Mouse (Mus musculus) embryonic facial prominence, embryonic 15.5 days (tissue): ENCODE measurements around the gene Polr3g. TPM values are rescaled to one million over a fixed set of nuclear protein-coding genes. Genes with fewer than 3 reads are reported as not detected.

Source experiments
- ATAC-seq: fragments of 200-750 bp; cut with Nextera tagmentation; 2 replicates; pipeline ENCODE4 v1.8.0; 2017; ENCODE audit warnings: low read depth, moderate TSS enrichment; ENCODE audit not compliant: insufficient number of reproducible peaks, low FRiP score, low TSS enrichment
- H3K27ac ChIP-seq: fragments of 300-500 bp; sonication (generic); replicated peaks from 2 replicates; pipeline ENCODE4 v1.5.1; 2015; ENCODE audit warnings: mild to moderate bottlenecking, inconsistent platforms
- H3K27me3 ChIP-seq: fragments of 300-500 bp; sonication (generic); 2 replicates; pipeline ENCODE4 v1.6.1; 2015; ENCODE audit warnings: inconsistent platforms
- H3K36me3 ChIP-seq: fragments of 300-500 bp; sonication (generic); 2 replicates; pipeline ENCODE4 v1.6.1; 2015; ENCODE audit warnings: mild to moderate bottlenecking, inconsistent platforms
- H3K4me1 ChIP-seq: fragments of 300-500 bp; sonication (generic); 2 replicates; pipeline ENCODE4 v1.6.1; 2015; ENCODE audit warnings: inconsistent platforms
- H3K4me2 ChIP-seq: fragments of 300-500 bp; sonication (generic); replicated peaks from 2 replicates; pipeline ENCODE4 v1.6.1; 2015; ENCODE audit warnings: mild to moderate bottlenecking, inconsistent platforms
- H3K4me3 ChIP-seq: fragments of 300-500 bp; sonication (generic); replicated peaks from 2 replicates; pipeline ENCODE4 v1.5.1; 2015; ENCODE audit warnings: mild to moderate bottlenecking, inconsistent platforms
- H3K9ac ChIP-seq: fragments of 300-500 bp; sonication (generic); 2 replicates; pipeline ENCODE4 v1.6.1; 2015; ENCODE audit warnings: inconsistent platforms
- H3K9me3 ChIP-seq: fragments of 300-500 bp; sonication (generic); replicated peaks from 2 replicates; pipeline ENCODE4 v1.6.1; 2016; ENCODE audit warnings: inconsistent platforms
- WGBS: fragments of 180-500 bp; shearing (Covaris S2); methylation state at CpG from one replicate; pipeline ENCODE4 v1.1.7; 2015; 5-methylcytosine and 5-hydroxymethylcytosine counted together
- polyA plus RNA-seq: library from polyadenylated mRNA; unstranded; fragments of >200 nt; fragmentation: Nextera tagmentation; extraction: Ambion mirVana; gene quantifications from 2 replicates; pipeline ENCODE4 v1.2.1, GENCODE M21; 2015

Polr3g gene
- polyA plus RNA-seq, 1 experiment from 2014 or later = 29.5 TPM

DNA sequence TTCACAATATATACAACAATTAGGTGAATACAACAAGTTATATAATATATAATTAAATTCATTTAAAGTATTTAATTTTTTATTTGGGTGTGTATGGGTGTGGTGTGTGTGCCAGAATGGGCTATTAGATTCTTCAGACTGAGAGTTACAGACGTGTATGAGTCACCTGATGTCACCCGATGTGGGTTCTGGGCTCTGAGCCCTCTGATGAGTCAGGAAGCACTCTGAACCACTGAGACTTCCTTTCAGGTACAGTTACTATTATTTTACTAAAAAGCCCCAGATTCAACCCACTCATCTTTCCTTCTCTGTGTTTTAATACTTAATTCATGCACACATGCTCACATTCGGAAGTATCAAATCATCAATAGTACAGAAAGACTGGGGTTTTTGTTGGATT lies 25.9 kb downstream of the Polr3g start:
- Histone ChIP-seq H3K27me3 (no peaks in the 10 kb centered on the region), H3K9ac (no peak overlapping the region), H3K27ac (no peak overlapping the region), H3K4me3 (no peak overlapping the region), H3K36me3 (peaks cover 10% of the 10 kb centered on the region; the same call in 1 of the 2 replicates), H3K4me2 (no peak overlapping the region), H3K9me3 (no peaks in the 10 kb centered on the region), H3K4me1 (no peaks in the 10 kb centered on the region)
- no peak for ATAC-seq
- 88% methylated on average over 3 of the region's 3 CpGs for WGBS

DNA sequence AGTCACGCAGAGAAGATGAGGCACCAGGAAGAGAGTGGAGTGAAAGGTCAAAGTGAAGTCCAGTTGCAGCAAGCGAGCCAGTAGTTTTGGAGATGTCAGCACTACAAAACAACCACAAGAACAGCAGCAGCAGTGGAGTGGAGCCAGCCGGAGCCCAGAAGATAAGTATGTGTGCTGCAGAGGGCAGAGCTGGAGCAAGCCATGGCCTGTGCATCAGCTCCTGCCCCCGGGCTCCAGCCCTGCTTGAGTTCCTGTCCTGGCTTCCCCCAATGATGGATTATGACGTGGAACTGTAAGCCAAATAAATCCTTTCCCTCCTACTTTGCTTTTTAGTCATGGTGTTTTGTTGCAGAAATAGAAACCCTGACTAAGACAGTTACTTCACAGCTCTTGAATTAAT lies 26.6 kb downstream of the Polr3g start:
- H3K27ac ChIP-seq = no peak overlapping the region
- H3K9me3 ChIP-seq = no peaks in the 10 kb centered on the region
- WGBS = 72% methylated on average over 5 of the region's 5 CpGs
- H3K9ac ChIP-seq = no peak overlapping the region
- no peak for ATAC-seq
- 0 out of 2 replicates have a peak, but pooled peaks cover 5% of the 10 kb centered on the region for H3K36me3 ChIP-seq
- H3K4me1 ChIP-seq = no peaks in the 10 kb centered on the region
- H3K4me2 ChIP-seq = no peak overlapping the region
- no peak overlapping the region for H3K4me3 ChIP-seq
- H3K27me3 ChIP-seq = no peaks in the 10 kb centered on the region

DNA sequence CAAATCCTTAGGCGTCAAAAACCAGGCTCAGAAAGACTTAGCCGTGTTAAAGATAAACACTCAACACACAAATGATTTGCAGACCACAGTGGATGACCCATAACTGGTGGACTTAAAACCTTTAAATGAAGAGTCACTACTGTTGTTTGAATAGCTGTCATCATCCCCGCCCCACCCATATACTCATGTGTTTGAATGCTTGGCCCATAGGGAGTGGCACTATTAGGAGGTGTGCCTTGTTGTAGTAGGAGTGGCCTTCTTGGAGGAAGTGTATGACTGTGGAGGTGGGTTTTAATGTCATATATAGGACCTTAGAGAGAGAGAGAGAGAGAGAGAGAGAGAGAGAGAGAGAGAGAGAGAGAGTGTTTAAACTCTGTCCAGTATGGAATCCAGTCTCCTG lies 27.7 kb downstream of the Polr3g start:
- H3K36me3 ChIP-seq = 0 out of 2 replicates have a peak, but pooled peaks cover 5% of the 10 kb centered on the region
- H3K9me3 ChIP-seq = no peaks in the 10 kb centered on the region
- WGBS = 91% methylated on average over 3 of the region's 3 CpGs
- H3K27ac ChIP-seq = no peak overlapping the region
- no peaks in the 10 kb centered on the region for H3K27me3 ChIP-seq
- no peak for ATAC-seq
- H3K9ac ChIP-seq = no peak overlapping the region
- no peak overlapping the region for H3K4me2 ChIP-seq
- H3K4me3 ChIP-seq = no peak overlapping the region
- no peaks in the 10 kb centered on the region for H3K4me1 ChIP-seq

DNA sequence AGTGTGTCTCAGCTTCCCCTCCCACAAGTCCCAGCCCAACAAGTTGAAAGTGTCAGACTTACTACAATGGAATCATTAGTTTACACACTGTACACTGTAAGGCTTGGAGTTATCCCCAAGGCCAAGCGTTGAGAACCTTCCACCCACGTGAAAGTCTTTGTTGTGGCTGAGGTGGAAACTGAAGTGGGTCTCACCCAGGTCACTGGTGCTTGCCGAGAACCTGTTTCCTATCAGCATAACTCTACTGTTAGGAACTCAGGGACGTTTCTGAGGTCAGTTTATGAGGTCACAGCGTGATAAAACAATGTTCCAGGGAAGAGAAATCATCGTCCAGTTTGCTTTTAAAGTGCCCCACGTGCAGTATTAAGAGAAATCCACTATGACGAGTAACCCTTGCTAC lies 35.5 kb downstream of the Polr3g start:
- 81% methylated on average over 8 of the region's 8 CpGs for WGBS
- Histone ChIP-seq H3K9ac (no peak overlapping the region), H3K4me1 (no peaks in the 10 kb centered on the region), H3K36me3 (peaks cover 39% of the 10 kb centered on the region), H3K27ac (no peak overlapping the region), H3K27me3 (no peaks in the 10 kb centered on the region), H3K9me3 (no peaks in the 10 kb centered on the region), H3K4me3 (no peak overlapping the region), H3K4me2 (no peak overlapping the region)
- ATAC-seq = no peak

DNA sequence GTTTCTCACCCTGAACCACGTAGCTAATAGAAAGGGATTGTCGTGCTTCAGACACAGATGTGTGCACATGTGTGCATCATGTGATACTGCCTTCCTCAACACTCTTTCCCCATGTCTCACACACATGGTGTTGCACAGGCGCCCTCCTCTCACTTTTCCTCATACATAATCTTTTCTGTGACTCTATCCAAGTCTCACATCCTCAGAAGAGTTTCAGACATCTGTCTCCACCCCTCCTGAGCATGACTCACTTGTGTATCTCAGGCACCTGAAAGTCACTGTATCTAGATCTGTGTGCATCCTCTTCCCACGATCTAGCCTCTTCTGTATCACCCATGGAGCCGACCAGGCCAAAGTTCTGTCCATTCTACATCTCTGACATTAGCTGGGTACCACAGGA lies 43.1 kb downstream of the Polr3g start:
- Histone ChIP-seq H3K36me3 (peaks cover 47% of the 10 kb centered on the region), H3K27me3 (no peaks in the 10 kb centered on the region), H3K9ac (no peak overlapping the region)

GRCm38 (mm10) chr13:81664331-81664698 lies 46.5 kb downstream of the Polr3g start:
- WGBS = 82% methylated on average over 5 of the region's 5 CpGs
- Histone ChIP-seq H3K9me3 (no peaks in the 10 kb centered on the region), H3K36me3 (peaks cover 41% of the 10 kb centered on the region), H3K4me1 (0 out of 2 replicates have a peak, but pooled peaks cover 5% of the 10 kb centered on the region), H3K9ac (no peak overlapping the region), H3K4me3 (no peak overlapping the region), H3K4me2 (no peak overlapping the region), H3K27ac (no peak overlapping the region), H3K27me3 (no peaks in the 10 kb centered on the region)
- ATAC-seq = no peak

More for the DNA sequence above, 43.1 kb downstream of the Polr3g start:
- Histone ChIP-seq H3K4me2 (no peak overlapping the region), H3K27ac (no peak overlapping the region), H3K4me3 (no peak overlapping the region), H3K4me1 (no peaks in the 10 kb centered on the region), H3K9me3 (no peaks in the 10 kb centered on the region)
- WGBS = 92% methylated on average over 5 of the region's 5 CpGs
- no peak for ATAC-seq

- H3K27ac ChIP-seq = no peak overlapping the region
- peaks cover 10% of the 10 kb centered on the region; the same call in 1 of the 2 replicates for H3K4me1 ChIP-seq
- H3K9me3 ChIP-seq = no peaks in the 10 kb centered on the region
- ATAC-seq = 0 out of 2 replicates have a peak, but pooled peaks have one; percentile 34
- WGBS = 83% methylated on average over 12 of the region's 12 CpGs
- no peak overlapping the region for H3K9ac ChIP-seq
- no peak overlapping the region for H3K4me2 ChIP-seq
- H3K36me3 ChIP-seq = peaks cover 37% of the 10 kb centered on the region
- no peak overlapping the region for H3K4me3 ChIP-seq
- no peaks in the 10 kb centered on the region for H3K27me3 ChIP-seq
Measured at GRCm38 (mm10) chr13:81663566-81664330, 47.1 kb downstream of the Polr3g start.

DNA sequence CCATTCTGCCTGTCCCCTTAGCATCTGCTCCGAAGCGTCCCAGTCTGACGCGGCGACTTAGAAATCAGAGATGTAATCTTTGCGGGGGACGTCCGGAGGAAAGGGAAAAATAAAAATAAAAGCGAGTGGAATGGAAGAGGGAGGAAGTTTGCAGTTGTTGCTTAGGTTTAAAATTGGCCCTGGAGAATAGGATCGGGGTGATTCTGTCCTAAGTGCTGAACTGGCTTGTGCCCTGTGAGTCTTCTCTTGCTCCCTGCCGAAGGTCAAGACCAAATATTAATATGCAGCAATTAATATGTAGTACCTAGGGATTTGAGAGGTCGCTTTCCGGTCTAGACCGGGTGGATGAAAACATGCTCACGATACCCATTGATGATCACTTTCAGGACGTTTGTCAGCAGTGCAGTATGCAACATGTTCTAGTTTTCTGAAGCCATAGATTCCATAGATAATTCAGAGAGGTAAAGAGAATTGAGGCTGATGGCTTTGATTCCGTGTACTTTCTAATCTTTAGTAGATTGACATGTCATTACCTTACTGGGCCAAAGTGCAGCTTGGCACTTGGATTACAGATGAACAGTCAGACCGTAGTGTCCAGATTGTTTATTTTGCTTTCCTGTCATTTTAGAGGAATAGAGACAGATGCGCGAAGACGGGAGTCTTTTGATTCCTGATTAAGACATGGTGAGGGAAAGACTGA lies 52.6 kb downstream of the Polr3g start:
- Histone ChIP-seq H3K4me1 (peaks cover 24% of the 10 kb centered on the region), H3K4me2 (peak overlapping the region; percentile 62), H3K27me3 (no peaks in the 10 kb centered on the region), H3K27ac (peak overlapping the region; percentile 76), H3K4me3 (peak overlapping the region; percentile 58), H3K36me3 (0 out of 2 replicates have a peak, but pooled peaks cover 3% of the 10 kb centered on the region), H3K9ac (peak overlapping the region; percentile 44), H3K9me3 (no peaks in the 10 kb centered on the region)
- WGBS = 6% methylated on average over 21 of the region's 21 CpGs
- ATAC-seq = no peak

DNA sequence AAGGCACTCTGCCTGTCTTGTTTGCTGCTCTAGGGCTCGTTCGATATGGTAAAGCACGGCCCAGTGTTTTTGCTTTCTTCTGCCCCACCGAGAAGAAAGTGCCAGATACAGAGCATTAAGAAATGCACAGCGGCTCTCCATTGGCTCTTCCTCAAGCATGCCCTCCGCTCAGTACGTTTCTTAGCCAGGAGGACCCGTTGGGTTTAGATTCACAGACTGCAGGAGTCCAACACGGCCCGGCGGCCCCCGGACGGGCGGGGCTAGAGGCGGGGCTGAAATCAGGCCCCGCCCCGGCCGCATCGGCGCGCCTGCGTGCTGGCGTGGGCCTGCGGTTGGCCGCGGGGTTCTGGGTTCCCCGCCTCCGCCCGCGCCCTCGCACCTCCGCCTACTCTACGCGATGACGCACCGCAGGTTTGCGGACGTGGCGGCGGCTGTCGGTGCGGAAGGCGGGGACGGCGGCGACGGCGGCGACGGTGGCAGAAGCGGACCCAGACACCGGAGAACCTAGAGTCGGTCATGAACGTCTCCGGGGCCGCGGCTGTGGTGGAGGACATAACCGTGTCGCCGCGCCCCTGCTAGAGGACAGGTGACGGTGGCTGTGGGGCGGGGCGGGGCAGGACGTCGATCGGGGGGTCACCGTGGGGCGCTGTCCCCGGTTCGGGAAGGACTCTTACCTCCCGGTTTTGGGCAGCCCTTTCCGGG lies 53.3 kb downstream of the Polr3g start, which contains the start of gene Lysmd3:
Gene Lysmd3 (plus strand): TSS at position 313 of the 702 bp plus-strand sequence.
- peak within 1 kb of the TSS; percentile 62 for H3K4me2 ChIP-seq
- peak within 1 kb of the TSS; percentile 89 for H3K27ac ChIP-seq
- peak within 1 kb of the TSS; percentile 44 for H3K9ac ChIP-seq
- no peaks in the 10 kb centered on the region for H3K9me3 ChIP-seq
- 0 out of 2 replicates have a peak, but pooled peaks cover 3% of the 10 kb centered on the region for H3K36me3 ChIP-seq
- H3K4me1 ChIP-seq = peaks cover 24% of the 10 kb centered on the region
- peak; percentile 100 for ATAC-seq
- peak within 1 kb of the TSS; percentile 58 for H3K4me3 ChIP-seq
- no peaks in the 10 kb centered on the region for H3K27me3 ChIP-seq
- under 1% methylated on average over 73 of the region's 73 CpGs for WGBS

GRCm38 (mm10) chr13:81657008-81657350 lies 53.8 kb downstream of the Polr3g start:
- H3K27me3 ChIP-seq = no peaks in the 10 kb centered on the region
- 0 out of 2 replicates have a peak, but pooled peaks cover 3% of the 10 kb centered on the region for H3K36me3 ChIP-seq
- peak overlapping the region; percentile 58 for H3K4me3 ChIP-seq
- 24% methylated on average over 5 of the region's 5 CpGs for WGBS
- peaks cover 24% of the 10 kb centered on the region for H3K4me1 ChIP-seq
- H3K9ac ChIP-seq = peak overlapping the region; percentile 44
- H3K4me2 ChIP-seq = peak overlapping the region; percentile 62
- no peak for ATAC-seq
- no peaks in the 10 kb centered on the region for H3K9me3 ChIP-seq
- H3K27ac ChIP-seq = peak overlapping the region; percentile 89
